22 mouse cellular contexts compared by ENCODE assay signal in genomic region chr19:46409506-46409905, GRCm38 (mm10). TPM values are rescaled to one million over a fixed set of nuclear protein-coding genes. Genes with fewer than 3 reads are reported as not detected.
A peak's percentile ranks its signal among the peaks of the same experiment; 100 is the strongest.
DNase-seq lines count a peak whose midpoint lies in the region; ATAC-seq and TF ChIP-seq lines count a peak whose summit lies in the region.
"Had no signal": no experiment of that assay in that cellular context is flagged by ENCODE, and none has a peak within 500 bp of the region (broad histone marks: within the 10 kb centered on the region; RNA-seq: fewer than 3 reads in every experiment).

No protein-coding gene starts in this region.

- H3K4me3 ChIP-seq in heart, embryonic 10.5 days = 0 out of 2 replicates have a peak overlapping the region, but pooled peaks have one; percentile 0
- no peak overlapping the region for H3K4me3 ChIP-seq in intestine, embryonic 14.5 days (ENCODE audit: low read depth, low read length)
- H3K4me3 ChIP-seq in intestine, postnatal 0 days (ENCODE audit: low read depth, low read length) = no peak overlapping the region
- H3K4me3 ChIP-seq in MEL (ENCODE audit: control insufficient read depth in 1 of 2, insufficient read depth in 1 of 2, low read depth in 2 of 2, low read length in 2 of 2) = no peak overlapping the region
- H3K4me3 ChIP-seq in intestine, embryonic 16.5 days (ENCODE audit: low read length) = no peak overlapping the region
- H3K4me3 ChIP-seq: embryonic facial prominence, embryonic 15.5 days; forebrain, embryonic 10.5 days; hindbrain, embryonic 12.5 days; kidney, embryonic 15.5 days; limb, embryonic 13.5 days; liver, embryonic 13.5 days; midbrain, embryonic 13.5 days; neural tube, embryonic 13.5 days had no signal

- peaks cover 11% of the 10 kb centered on the region; the same call in 1 of the 2 replicates for H3K79me2 ChIP-seq in MEL (ENCODE audit: control insufficient read depth, insufficient read depth, low read length, poor library complexity)

- no peaks in the 10 kb centered on the region for H3K27me3 ChIP-seq in heart, embryonic 10.5 days (ENCODE audit: insufficient read depth, poor library complexity, severe bottlenecking)
- no peaks in the 10 kb centered on the region for H3K27me3 ChIP-seq in intestine, embryonic 14.5 days (replicated peaks; ENCODE audit: control insufficient read depth, insufficient read depth, low read length)
- no peaks in the 10 kb centered on the region for H3K27me3 ChIP-seq in intestine, postnatal 0 days (replicated peaks; ENCODE audit: control insufficient read depth, insufficient read depth, low read length)
- no peaks in the 10 kb centered on the region for H3K27me3 ChIP-seq in MEL (ENCODE audit: control insufficient read depth in 1 of 2, insufficient read depth in 2 of 2, low read length in 2 of 2)
- H3K27me3 ChIP-seq in intestine, embryonic 16.5 days (replicated peaks; ENCODE audit: control insufficient read depth, insufficient read depth, low read length) = no peaks in the 10 kb centered on the region
- H3K27me3 ChIP-seq: embryonic facial prominence, embryonic 15.5 days; hindbrain, embryonic 12.5 days; kidney, embryonic 15.5 days; limb, embryonic 13.5 days; liver, embryonic 13.5 days; midbrain, embryonic 13.5 days; neural tube, embryonic 13.5 days had no signal

- no peak for TF ChIP-seq POLR2A in MEL (IDR thresholded peaks at IDR 0.05; ENCODE audit: control insufficient read depth in 1 of 2, insufficient read depth in 1 of 2, low read depth in 1 of 2, low read length in 2 of 2, poor library complexity in 1 of 2)

- TF ChIP-seq RAD21 in MEL (IDR thresholded peaks at IDR 0.05; ENCODE audit: low read depth, low read length) = no peak

- 36% methylated on average over 3 of the region's 3 CpGs for WGBS in heart, embryonic 10.5 days
- 54% methylated on average over 3 of the region's 3 CpGs for WGBS in intestine, embryonic 14.5 days
- WGBS in intestine, postnatal 0 days = 64% methylated on average over 3 of the region's 3 CpGs
- WGBS in intestine, embryonic 16.5 days = 59% methylated on average over 3 of the region's 3 CpGs

- H3K27ac ChIP-seq in heart, embryonic 10.5 days = peak overlapping the region; percentile 75
- peak overlapping the region; percentile 52; the same call in 1 of the 2 replicates for H3K27ac ChIP-seq in intestine, embryonic 14.5 days (ENCODE audit: low read depth)
- H3K27ac ChIP-seq in intestine, postnatal 0 days (ENCODE audit: low read depth, low read length) = no peak overlapping the region
- no peak overlapping the region for H3K27ac ChIP-seq in MEL (ENCODE audit: control insufficient read depth, low read depth, low read length)
- peak overlapping the region; percentile 32; the same call in 1 of the 2 replicates for H3K27ac ChIP-seq in intestine, embryonic 16.5 days (ENCODE audit: low read length)
- H3K27ac ChIP-seq: embryonic facial prominence, embryonic 15.5 days; forebrain, embryonic 10.5 days; hindbrain, embryonic 12.5 days; kidney, embryonic 15.5 days; limb, embryonic 13.5 days; liver, embryonic 13.5 days; midbrain, embryonic 13.5 days; neural tube, embryonic 13.5 days had no signal

- no peak overlapping the region for H3K4me2 ChIP-seq in intestine, embryonic 14.5 days (ENCODE audit: low read length)
- no peak overlapping the region for H3K4me2 ChIP-seq in intestine, postnatal 0 days (replicated peaks; ENCODE audit: low read depth)
- no peak overlapping the region for H3K4me2 ChIP-seq in intestine, embryonic 16.5 days (ENCODE audit: low read depth, low read length)
- H3K4me2 ChIP-seq: embryonic facial prominence, embryonic 15.5 days; hindbrain, embryonic 12.5 days; kidney, embryonic 15.5 days; limb, embryonic 13.5 days; liver, embryonic 13.5 days; midbrain, embryonic 13.5 days; neural tube, embryonic 13.5 days had no signal

- TF ChIP-seq EP300 in MEL (IDR thresholded peaks at IDR 0.05; ENCODE audit: low read depth in 1 of 2, low read length in 2 of 2) = peak in 1 of 2 experiments; percentile 49; a peak in 1 of 4 replicates

- peaks cover 66% of the 10 kb centered on the region for H3K4me1 ChIP-seq in heart, embryonic 10.5 days
- H3K4me1 ChIP-seq in intestine, embryonic 14.5 days (replicated peaks; ENCODE audit: control insufficient read depth, insufficient read depth, low read length) = peaks cover 14% of the 10 kb centered on the region
- H3K4me1 ChIP-seq in intestine, postnatal 0 days (replicated peaks; ENCODE audit: control insufficient read depth, insufficient read depth, low read length) = no peaks in the 10 kb centered on the region
- H3K4me1 ChIP-seq in MEL (ENCODE audit: control insufficient read depth in 1 of 2, insufficient read depth in 2 of 2, low read length in 2 of 2) = peaks cover 5 to 7% of the 10 kb centered on the region in 2 experiments
- peaks cover 9% of the 10 kb centered on the region; the same call in 1 of the 2 replicates for H3K4me1 ChIP-seq in intestine, embryonic 16.5 days (ENCODE audit: control insufficient read depth, insufficient read depth, low read length)
- H3K4me1 ChIP-seq: forebrain, embryonic 10.5 days; hindbrain, embryonic 12.5 days had no signal

- peaks cover 33% of the 10 kb centered on the region for H3K36me3 ChIP-seq in heart, embryonic 10.5 days
- peaks cover 27% of the 10 kb centered on the region for H3K36me3 ChIP-seq in intestine, embryonic 14.5 days (ENCODE audit: control insufficient read depth, insufficient read depth, low read length)
- peaks cover 5% of the 10 kb centered on the region for H3K36me3 ChIP-seq in intestine, postnatal 0 days (ENCODE audit: control insufficient read depth, insufficient read depth)
- peaks cover 0 to 8% of the 10 kb centered on the region in 2 experiments for H3K36me3 ChIP-seq in MEL (ENCODE audit: control insufficient read depth in 1 of 2, insufficient read depth in 2 of 2, low read length in 2 of 2)
- H3K36me3 ChIP-seq in intestine, embryonic 16.5 days (ENCODE audit: control insufficient read depth, insufficient read depth, low read length) = 0 out of 2 replicates have a peak, but pooled peaks cover 3% of the 10 kb centered on the region

- no peak for TF ChIP-seq CTCF in intestine, postnatal 0 days (IDR thresholded peaks at IDR 0.05; ENCODE audit: low read depth)
- no peak for TF ChIP-seq CTCF in MEL (IDR thresholded peaks at IDR 0.05 in 2 of 3, conservative IDR thresholded peaks at IDR 0.05 in 1 of 3; ENCODE audit: control insufficient read depth in 1 of 3, insufficient read depth in 1 of 3, low read depth in 2 of 3, low read length in 3 of 3, poor library complexity in 1 of 3, severe bottlenecking in 1 of 3)

- no peak for DNase-seq in heart, embryonic 10.5 days (ENCODE audit: low spot score)
- no peak for DNase-seq in heart, adult 11 months
- DNase-seq in intestine, embryonic 14.5 days (ENCODE audit: low spot score) = no peak
- DNase-seq in MEL (ENCODE audit: low read depth, low spot score) = peak; percentile 83
- DNase-seq in left cerebral cortex, adult 9 months (ENCODE audit: low spot score in 2 of 2) = no peak
- no peak for DNase-seq in right cerebral cortex, adult 18-20 months
- DNase-seq: adrenal gland, postnatal 14 days; cerebellum, adult 11 months; cerebellum, postnatal 10 days; kidney, postnatal 4 days; liver, embryonic 13.5 days; thymus, postnatal 25 days had no signal

- ATAC-seq in intestine, embryonic 14.5 days (replicated peaks; ENCODE audit: low FRiP score, low TSS enrichment, low read depth) = no peak
- no peak for ATAC-seq in intestine, postnatal 0 days
- ATAC-seq in intestine, embryonic 16.5 days = peak; percentile 48; the same call in 1 of the 2 replicates
- ATAC-seq: lung, postnatal 0 days; midbrain, embryonic 13.5 days had no signal

- no peaks in the 10 kb centered on the region for H3K9me3 ChIP-seq in heart, embryonic 10.5 days
- no peaks in the 10 kb centered on the region for H3K9me3 ChIP-seq in intestine, embryonic 14.5 days (ENCODE audit: control insufficient read depth, low read length)
- no peaks in the 10 kb centered on the region for H3K9me3 ChIP-seq in intestine, postnatal 0 days (ENCODE audit: control insufficient read depth)
- no peaks in the 10 kb centered on the region for H3K9me3 ChIP-seq in MEL (replicated peaks; ENCODE audit: insufficient read depth, low read length)
- no peaks in the 10 kb centered on the region for H3K9me3 ChIP-seq in intestine, embryonic 16.5 days (ENCODE audit: control insufficient read depth, low read length)
- H3K9me3 ChIP-seq: embryonic facial prominence, embryonic 15.5 days; forebrain, embryonic 10.5 days; hindbrain, embryonic 12.5 days; kidney, embryonic 15.5 days; limb, embryonic 13.5 days; liver, embryonic 13.5 days; midbrain, embryonic 13.5 days; neural tube, embryonic 13.5 days had no signal

- H3K9ac ChIP-seq in intestine, embryonic 14.5 days (ENCODE audit: low read length) = no peak overlapping the region
- no peak overlapping the region for H3K9ac ChIP-seq in intestine, postnatal 0 days (ENCODE audit: low read depth, low read length)
- no peak overlapping the region for H3K9ac ChIP-seq in MEL (ENCODE audit: control insufficient read depth, low read depth, low read length, poor library complexity, severe bottlenecking)
- H3K9ac ChIP-seq in intestine, embryonic 16.5 days (ENCODE audit: low read depth, low read length) = no peak overlapping the region
- H3K9ac ChIP-seq: embryonic facial prominence, embryonic 15.5 days; hindbrain, embryonic 12.5 days; kidney, embryonic 15.5 days; limb, embryonic 13.5 days; liver, embryonic 13.5 days; midbrain, embryonic 13.5 days; neural tube, embryonic 13.5 days had no signal

RNA-seq across cellular contexts. Expression of gene Sufu, which starts 12.8 kb away (rescaled TPM):
- 30.9 and 32.8 TPM in 2 replicates for polyA plus RNA-seq in heart, embryonic 10.5 days (2016; fragmentation: Nextera tagmentation; extraction: Ambion mirVana)
- polyA plus RNA-seq in intestine, embryonic 14.5 days (2014; fragmentation: Nextera tagmentation; extraction: Ambion mirVana) = 30.3 and 32.3 TPM in 2 replicates
- 9.0 and 9.5 TPM in 2 replicates for polyA plus RNA-seq in intestine, postnatal 0 days (2015; fragmentation: Nextera tagmentation; extraction: Ambion mirVana)
- total RNA-seq in MEL (2012; rRNA removed) = 11.4 and 13.7 TPM in 2 replicates
- polyA plus RNA-seq in MEL (2012; ENCODE audit: insufficient read depth in 1 of 2, insufficient read length in 2 of 2, low read depth in 1 of 2, low replicate concordance in 2 of 2, missing spikeins in 1 of 2) = 10 to 100 TPM in 1 of 2 experiments, not detected in 1; 42.5 TPM
- 20.5 and 20.7 TPM in 2 replicates for polyA plus RNA-seq in intestine, embryonic 16.5 days (2015; fragmentation: Nextera tagmentation; extraction: Ambion mirVana)

RNA-seq across cellular contexts. Expression of gene Actr1a, which starts 14.0 kb away (rescaled TPM):
- 124 and 137 TPM in 2 replicates for polyA plus RNA-seq in heart, embryonic 10.5 days (2016; fragmentation: Nextera tagmentation; extraction: Ambion mirVana)
- 127 and 142 TPM in 2 replicates for polyA plus RNA-seq in intestine, embryonic 14.5 days (2014; fragmentation: Nextera tagmentation; extraction: Ambion mirVana)
- 100 and 103 TPM in 2 replicates for polyA plus RNA-seq in intestine, postnatal 0 days (2015; fragmentation: Nextera tagmentation; extraction: Ambion mirVana)
- 140 TPM in 2 replicates for total RNA-seq in MEL (2012; rRNA removed)
- polyA plus RNA-seq in MEL (2012; ENCODE audit: insufficient read depth in 1 of 2, insufficient read length in 2 of 2, low read depth in 1 of 2, low replicate concordance in 2 of 2, missing spikeins in 1 of 2) = 100 to 1,000 TPM; 193 to 530 TPM
- polyA plus RNA-seq in intestine, embryonic 16.5 days (2015; fragmentation: Nextera tagmentation; extraction: Ambion mirVana) = 116 and 119 TPM in 2 replicates

RNA-seq across cellular contexts. Expression of gene 2310034G01Rik, which starts 59.4 kb away (rescaled TPM):
- polyA plus RNA-seq in heart, embryonic 10.5 days (2016; fragmentation: Nextera tagmentation; extraction: Ambion mirVana) = 0.51 and 0.84 TPM in 2 replicates
- polyA plus RNA-seq in intestine, embryonic 14.5 days (2014; fragmentation: Nextera tagmentation; extraction: Ambion mirVana) = 1.7 and 2.0 TPM in 2 replicates
- 1.1 and 1.3 TPM in 2 replicates for polyA plus RNA-seq in intestine, postnatal 0 days (2015; fragmentation: Nextera tagmentation; extraction: Ambion mirVana)
- 0.50 and 0.78 TPM in 2 replicates for total RNA-seq in MEL (2012; rRNA removed)
- polyA plus RNA-seq in MEL (2012; ENCODE audit: insufficient read depth in 1 of 2, insufficient read length in 2 of 2, low read depth in 1 of 2, low replicate concordance in 2 of 2, missing spikeins in 1 of 2) = under 1 TPM in 1 of 2 experiments, not detected in 1; 0.95 TPM
- 1.3 and 1.5 TPM in 2 replicates for polyA plus RNA-seq in intestine, embryonic 16.5 days (2015; fragmentation: Nextera tagmentation; extraction: Ambion mirVana)

Comparison
In these comparisons a context has a peak if more than half of its experiments do, and no peak if none do; other contexts are left out.
1. H3K27ac ChIP-seq: peak in heart, embryonic 10.5 days (single experiment), intestine, embryonic 14.5 days (single experiment) and intestine, embryonic 16.5 days (single experiment); none in intestine, postnatal 0 days (single experiment) and MEL (single experiment).